Mouse (Mus musculus) heart, embryonic 15.5 days (tissue): ENCODE measurements around the gene Tex14. TPM values are rescaled to one million over a fixed set of nuclear protein-coding genes. Genes with fewer than 3 reads are reported as not detected.
"Not testable (repeated sequence)": the region's sequence is repeated elsewhere in the genome, so short reads cannot be mapped to it uniquely, and the experiment has no call there.

ENCODE experiments used
- ATAC-seq: fragments of 200-750 bp; cut with Nextera tagmentation; replicated peaks from 2 replicates; pipeline ENCODE4 v1.8.0; 2017; ENCODE audit warnings: low read depth, moderate TSS enrichment; ENCODE audit not compliant: insufficient number of reproducible peaks, insufficient read depth, low FRiP score
- H3K27ac ChIP-seq: fragments of 300-500 bp; sonication (generic); 2 replicates; pipeline ENCODE4 v1.5.1; 2015; ENCODE audit warnings: mild to moderate bottlenecking, inconsistent platforms
- H3K27me3 ChIP-seq: fragments of 300-500 bp; sonication (generic); 2 replicates; pipeline ENCODE4 v1.6.1; 2015; ENCODE audit warnings: inconsistent platforms
- H3K36me3 ChIP-seq: fragments of 300-500 bp; sonication (generic); 2 replicates; pipeline ENCODE4 v1.6.1; 2015; ENCODE audit warnings: mild to moderate bottlenecking, inconsistent platforms
- H3K4me1 ChIP-seq: fragments of 300-500 bp; sonication (generic); replicated peaks from 2 replicates; pipeline ENCODE4 v1.6.1; 2015; ENCODE audit warnings: inconsistent platforms
- H3K4me2 ChIP-seq: fragments of 300-500 bp; sonication (generic); 2 replicates; pipeline ENCODE4 v1.6.1; 2015; ENCODE audit warnings: inconsistent platforms, mild to moderate bottlenecking, moderate library complexity
- H3K4me3 ChIP-seq: fragments of 300-500 bp; sonication (generic); 2 replicates; pipeline ENCODE4 v1.5.1; 2015; ENCODE audit warnings: mild to moderate bottlenecking, inconsistent platforms
- H3K9ac ChIP-seq: fragments of 300-500 bp; sonication (generic); 2 replicates; pipeline ENCODE4 v1.6.1; 2015; ENCODE audit warnings: mild to moderate bottlenecking, inconsistent platforms
- H3K9me3 ChIP-seq: fragments of 300-500 bp; sonication (generic); replicated peaks from 2 replicates; pipeline ENCODE4 v1.6.1; 2016; ENCODE audit warnings: inconsistent platforms
- WGBS: fragments of 180-500 bp; shearing (Covaris S2); methylation state at CpG from one replicate; pipeline ENCODE4 v1.1.7; 2015; ENCODE audit warnings: mixed read lengths; 5-methylcytosine and 5-hydroxymethylcytosine counted together
- polyA plus RNA-seq: library from polyadenylated mRNA; unstranded; fragments of >200 nt; fragmentation: Nextera tagmentation; extraction: Ambion mirVana; gene quantifications from 2 replicates; pipeline ENCODE4 v1.2.1, GENCODE M21; 2015

Tex14 gene
- polyA plus RNA-seq, 1 experiment from 2014 or later: 0.24 TPM

GRCm38 (mm10) chr11:87465990-87466593 is 61.2 kb downstream of the Tex14 start:
- ATAC-seq: no peak
- Histone ChIP-seq H3K36me3 (no peaks in the 10 kb centered on the region), H3K4me1 (peaks cover 13% of the 10 kb centered on the region), H3K27ac (no peak overlapping the region), H3K27me3 (no peaks in the 10 kb centered on the region), H3K9me3 (no peaks in the 10 kb centered on the region), H3K4me2 (no peak overlapping the region), H3K4me3 (no peak overlapping the region), H3K9ac (no peak overlapping the region)
- 62% methylated on average over 6 of the region's 6 CpGs for WGBS

- Histone ChIP-seq H3K4me3 (no peak overlapping the region), H3K9me3 (no peaks in the 10 kb centered on the region), H3K36me3 (no peaks in the 10 kb centered on the region), H3K4me2 (peak overlapping the region; percentile 25), H3K27me3 (no peaks in the 10 kb centered on the region), H3K4me1 (peaks cover 12% of the 10 kb centered on the region), H3K27ac (no peak overlapping the region), H3K9ac (no peak overlapping the region)
- ATAC-seq: no peak
- WGBS: 43% methylated on average over 19 of the region's 19 CpGs
These were observed 62.8 kb downstream of the Tex14 start for GRCm38 (mm10) chr11:87467491-87468277.

- Histone ChIP-seq H3K4me3 (no peak overlapping the region), H3K27ac (no peak overlapping the region), H3K9me3 (no peaks in the 10 kb centered on the region), H3K36me3 (no peaks in the 10 kb centered on the region), H3K4me1 (peaks cover 13% of the 10 kb centered on the region), H3K27me3 (no peaks in the 10 kb centered on the region), H3K9ac (0 out of 2 replicates have a peak overlapping the region, but pooled peaks have one; percentile 8), H3K4me2 (no peak overlapping the region)
- WGBS: 30% methylated on average over 7 of the region's 7 CpGs
- no peak for ATAC-seq
These were observed 63.4 kb downstream of the Tex14 start for GRCm38 (mm10) chr11:87468278-87468655.

- no peak for ATAC-seq
- no peaks in the 10 kb centered on the region for H3K9me3 ChIP-seq
- H3K27ac ChIP-seq: no peak overlapping the region
- 0 out of 2 replicates have a peak overlapping the region, but pooled peaks have one; percentile 8 for H3K9ac ChIP-seq
- peaks cover 13% of the 10 kb centered on the region for H3K4me1 ChIP-seq
- WGBS: 78% methylated on average over 9 of the region's 9 CpGs
- no peaks in the 10 kb centered on the region for H3K36me3 ChIP-seq
- H3K27me3 ChIP-seq: no peaks in the 10 kb centered on the region
- H3K4me2 ChIP-seq: no peak overlapping the region
- H3K4me3 ChIP-seq: no peak overlapping the region
These were observed 63.9 kb downstream of the Tex14 start for GRCm38 (mm10) chr11:87468706-87469315.

- ATAC-seq: peak; percentile 100
- H3K36me3 ChIP-seq, H3K27me3 ChIP-seq, H3K9me3 ChIP-seq: not testable (repeated sequence)
- peaks cover 13% of the 10 kb centered on the region for H3K4me1 ChIP-seq
- peak overlapping the region; percentile 71 for H3K4me2 ChIP-seq
- peak overlapping the region; percentile 56 for H3K9ac ChIP-seq
- under 1% methylated on average over 28 of the region's 63 CpGs for WGBS
- H3K4me3 ChIP-seq: peak overlapping the region; percentile 40
- H3K27ac ChIP-seq: peak overlapping the region; percentile 75
These were observed 66.2 kb downstream of the Tex14 start for GRCm38 (mm10) chr11:87470807-87471698.

- 0% methylated on average over 1 of the region's 3 CpGs for whole genome bisulfite sequencing
- 0 out of 2 replicates have a peak, but pooled peaks have one; percentile 0 for ATAC-seq
These were observed 66.8 kb downstream of the Tex14 start for GRCm38 (mm10) chr11:87471699-87471997.

GRCm38 (mm10) chr11:87472058-87472457 is 67.2 kb downstream of the Tex14 start:
- H3K4me2 ChIP-seq, ATAC-seq, H3K9ac ChIP-seq, H3K4me3 ChIP-seq, H3K9me3 ChIP-seq, H3K36me3 ChIP-seq, H3K27ac ChIP-seq, H3K27me3 ChIP-seq: not testable (repeated sequence)
- H3K4me1 ChIP-seq: peaks cover 13% of the 10 kb centered on the region
- 33% methylated on average over 4 of the region's 4 CpGs for WGBS

More at GRCm38 (mm10) chr11:87471699-87471997, 66.8 kb downstream of the Tex14 start:
- H3K4me3 ChIP-seq, H3K9ac ChIP-seq, H3K27me3 ChIP-seq, H3K9me3 ChIP-seq, H3K27ac ChIP-seq, H3K4me2 ChIP-seq, H3K36me3 ChIP-seq: not testable (repeated sequence)
- peaks cover 13% of the 10 kb centered on the region for H3K4me1 ChIP-seq

GRCm38 (mm10) chr11:87479172-87479571 is 74.3 kb downstream of the Tex14 start:
- not testable (repeated sequence) for H3K9me3 ChIP-seq, H3K27ac ChIP-seq, H3K4me2 ChIP-seq, H3K4me1 ChIP-seq, H3K4me3 ChIP-seq, H3K36me3 ChIP-seq, ATAC-seq, H3K27me3 ChIP-seq, H3K9ac ChIP-seq
- 69% methylated on average over 2 of the region's 2 CpGs for WGBS

- no peak overlapping the region for H3K27ac ChIP-seq
- no peaks in the 10 kb centered on the region for H3K9me3 ChIP-seq
- H3K4me3 ChIP-seq: no peak overlapping the region
- H3K36me3 ChIP-seq: no peaks in the 10 kb centered on the region
- 63% methylated on average over 3 of the region's 3 CpGs for WGBS
- no peak overlapping the region for H3K4me2 ChIP-seq
- no peaks in the 10 kb centered on the region for H3K27me3 ChIP-seq
- no peak overlapping the region for H3K9ac ChIP-seq
- ATAC-seq: no peak
- no peaks in the 10 kb centered on the region for H3K4me1 ChIP-seq
These were observed 79.0 kb downstream of the Tex14 start for GRCm38 (mm10) chr11:87483796-87484326.

GRCm38 (mm10) chr11:87488948-87489347 is 84.1 kb downstream of the Tex14 start:
- Histone ChIP-seq H3K27ac (no peak overlapping the region), H3K4me2 (no peak overlapping the region), H3K4me3 (no peak overlapping the region), H3K36me3 (no peaks in the 10 kb centered on the region), H3K9me3 (no peaks in the 10 kb centered on the region), H3K9ac (no peak overlapping the region), H3K4me1 (no peaks in the 10 kb centered on the region), H3K27me3 (no peaks in the 10 kb centered on the region)
- 84% methylated on average over 3 of the region's 3 CpGs for WGBS
- ATAC-seq: no peak
